Mouse (Mus musculus): ENCODE results near the gene Sh3kbp1.

Gene Sh3kbp1

DNA sequence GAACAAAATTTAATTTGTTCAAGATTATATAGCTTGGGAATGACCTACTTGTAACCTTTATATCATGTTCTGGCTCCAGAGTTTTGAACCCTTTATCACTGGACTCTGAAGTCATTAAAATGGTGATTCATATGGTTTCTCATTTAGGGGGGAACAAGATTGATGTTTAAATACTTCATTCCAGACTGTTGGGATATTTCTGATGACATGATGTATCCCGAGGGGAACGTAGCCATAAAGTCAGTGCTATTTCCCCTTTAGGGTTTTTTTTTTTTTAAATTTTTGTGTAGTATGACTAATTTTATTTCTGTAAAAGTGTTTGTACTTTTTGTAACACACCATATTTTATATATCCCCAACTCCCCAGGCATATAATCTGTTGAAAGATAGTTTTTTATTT lies 212.7 kb downstream of the Sh3kbp1 start:
- DNase-seq: no peak

DNA sequence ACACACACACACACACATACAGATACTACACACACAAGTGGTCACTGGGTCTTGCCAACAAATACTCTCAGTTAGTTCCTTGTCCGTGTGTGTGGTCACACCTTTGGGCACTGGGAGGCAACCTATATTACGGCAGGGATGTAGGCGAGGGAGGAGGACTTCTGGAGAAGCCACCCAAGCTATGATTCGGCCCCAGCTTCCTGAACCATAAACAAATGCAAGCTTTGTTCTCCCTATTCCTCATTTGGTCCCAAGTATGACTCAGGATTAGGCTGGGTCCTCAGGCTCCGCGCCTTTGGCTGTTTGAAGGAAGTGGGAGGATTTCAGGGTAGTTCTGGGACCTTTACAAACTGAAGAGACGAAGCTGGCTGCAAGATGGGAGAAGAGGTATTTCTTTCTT lies 213.2 kb downstream of the Sh3kbp1 start:
- DNase-seq: no peak

GRCm38 (mm10) chrX:159850722-159851121 lies 223.7 kb downstream of the Sh3kbp1 start:
- DNase-seq: no peak

GRCm38 (mm10) chrX:159856866-159857265 lies 229.8 kb downstream of the Sh3kbp1 start:
- no peak for DNase-seq

DNA sequence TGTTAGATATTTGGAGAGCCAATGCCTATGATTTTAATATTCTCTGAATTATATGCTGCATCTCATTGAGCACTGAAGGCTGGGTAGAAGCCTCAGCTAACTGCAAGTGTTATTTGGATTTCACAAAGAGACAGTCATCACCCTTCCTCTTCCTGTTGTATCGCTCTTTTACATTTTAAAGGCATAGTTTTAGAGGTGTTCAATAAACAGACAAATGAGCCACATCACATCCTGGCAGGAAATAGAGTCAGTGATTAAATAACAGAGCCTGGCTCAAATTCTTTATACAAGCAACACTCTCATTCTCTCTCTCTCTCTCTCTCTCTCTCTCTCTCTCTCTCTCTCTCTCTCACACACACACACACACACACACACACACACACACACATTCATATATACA lies 231.1 kb downstream of the Sh3kbp1 start:
- DNase-seq: no peak

DNA sequence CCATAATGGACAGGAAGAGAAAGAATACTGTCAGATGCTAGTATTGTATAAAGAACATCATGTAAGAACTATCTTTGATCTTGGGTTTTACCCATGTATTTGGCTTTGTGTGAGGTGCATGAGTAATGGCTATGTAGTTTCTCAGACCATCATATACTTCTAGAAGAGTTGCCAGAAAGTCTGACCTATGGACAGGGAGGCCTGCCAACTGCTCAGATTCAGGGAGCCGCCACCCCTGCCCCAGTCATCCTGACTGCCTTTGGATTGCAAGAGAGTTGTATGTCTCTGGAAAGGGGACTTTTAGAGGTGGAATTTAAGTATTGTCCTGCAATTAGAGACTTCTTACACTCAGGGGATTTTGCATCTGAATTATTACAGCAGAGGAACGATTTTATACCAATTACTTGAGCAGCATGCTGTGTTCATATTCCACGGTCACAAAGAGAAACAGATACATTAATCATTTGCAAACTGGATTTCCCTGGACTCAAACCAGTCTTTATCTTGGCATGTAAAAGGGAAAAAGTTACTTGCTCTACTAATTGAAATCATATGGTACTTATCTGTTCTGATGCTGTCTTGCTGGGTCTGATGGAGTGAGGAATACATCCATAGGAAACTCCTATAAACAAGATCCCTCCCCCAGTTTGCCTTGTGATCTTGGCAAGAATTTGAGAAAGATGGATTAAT lies 233.9 kb downstream of the Sh3kbp1 start:
- DNase-seq: no peak

GRCm38 (mm10) chrX:159867660-159868059 lies 240.6 kb downstream of the Sh3kbp1 start:
- no peak for DNase-seq

DNA sequence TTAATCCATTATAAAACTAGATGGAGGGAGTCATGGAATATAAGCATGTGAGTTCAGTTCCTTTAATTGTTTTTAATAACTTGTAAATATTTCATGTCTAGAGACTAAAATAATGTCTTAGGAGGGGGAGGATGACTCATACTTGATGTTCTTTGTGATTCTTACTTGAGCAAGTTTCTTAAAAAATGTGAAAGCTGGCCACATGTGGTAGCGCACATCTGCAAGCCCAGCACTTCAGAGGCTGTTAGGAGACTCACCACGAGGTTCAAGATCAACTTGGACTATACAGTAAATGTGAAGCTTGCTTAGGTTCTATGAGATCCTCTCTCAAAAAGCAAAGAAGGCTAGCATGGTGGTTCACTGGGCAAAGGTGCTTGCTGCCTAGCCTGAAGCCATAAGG lies 245.4 kb downstream of the Sh3kbp1 start:
- no peak for DNase-seq

DNA sequence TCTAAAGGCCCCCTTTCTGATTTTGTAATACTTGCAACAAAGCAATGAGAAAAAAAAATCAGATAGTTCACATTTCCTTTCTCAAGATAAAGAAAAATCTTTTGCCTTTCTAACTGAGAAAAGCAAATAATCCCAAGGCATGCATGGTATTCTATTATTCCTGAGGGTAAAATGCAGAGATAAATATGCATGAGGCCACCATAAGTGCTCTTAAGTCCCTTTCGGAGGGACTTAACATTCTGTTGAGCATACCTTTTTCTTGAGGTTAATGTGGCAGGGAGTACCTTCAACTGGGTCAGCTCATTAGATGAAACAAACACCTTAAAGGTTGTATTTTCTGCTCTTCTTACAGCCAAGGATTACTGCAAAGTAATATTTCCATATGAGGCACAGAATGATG lies 250.7 kb downstream of the Sh3kbp1 start:
- DNase-seq: no peak

DNA sequence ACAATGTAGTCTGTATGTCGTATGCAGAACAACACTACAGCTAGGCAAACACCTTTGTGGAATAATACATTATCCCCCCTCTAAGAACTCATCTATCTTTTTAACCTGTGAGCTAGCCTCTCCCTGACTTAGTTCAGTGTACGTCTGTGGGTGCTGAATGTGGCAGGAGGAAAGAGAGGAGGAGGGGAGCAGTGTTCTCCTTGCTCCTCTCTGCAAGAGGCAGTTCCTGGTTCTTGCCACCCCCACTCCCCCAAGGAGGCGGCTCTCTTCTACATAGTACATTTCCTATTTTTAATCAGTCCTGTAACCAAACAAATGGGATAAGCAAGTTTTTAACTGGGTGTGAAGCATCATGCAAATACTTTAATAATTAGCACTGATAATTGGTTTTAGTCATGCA lies 252.4 kb downstream of the Sh3kbp1 start:
- no peak for DNase-seq

DNA sequence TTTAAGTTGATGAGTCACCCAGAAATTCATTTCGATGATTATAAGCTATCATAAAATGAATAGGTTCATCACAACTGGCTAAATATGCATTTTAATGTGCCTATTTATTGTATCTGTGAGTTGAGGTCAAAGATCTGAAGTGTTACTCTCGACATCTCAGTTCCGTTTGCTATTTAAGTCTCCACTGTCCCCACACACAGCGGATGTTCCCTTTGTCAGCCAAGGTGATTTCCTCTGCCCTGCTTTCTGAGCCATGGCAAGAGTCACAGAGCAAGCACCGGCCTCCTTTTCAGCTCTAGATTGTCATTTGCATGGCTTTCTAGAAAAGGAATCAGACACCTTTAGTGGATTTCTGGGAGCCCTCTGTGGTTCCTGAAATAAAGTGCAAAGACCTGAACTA lies 254.5 kb downstream of the Sh3kbp1 start:
- no peak for DNase-seq

GRCm38 (mm10) chrX:159896536-159896935 lies 269.5 kb downstream of the Sh3kbp1 start:
- no peak for DNase-seq

DNA sequence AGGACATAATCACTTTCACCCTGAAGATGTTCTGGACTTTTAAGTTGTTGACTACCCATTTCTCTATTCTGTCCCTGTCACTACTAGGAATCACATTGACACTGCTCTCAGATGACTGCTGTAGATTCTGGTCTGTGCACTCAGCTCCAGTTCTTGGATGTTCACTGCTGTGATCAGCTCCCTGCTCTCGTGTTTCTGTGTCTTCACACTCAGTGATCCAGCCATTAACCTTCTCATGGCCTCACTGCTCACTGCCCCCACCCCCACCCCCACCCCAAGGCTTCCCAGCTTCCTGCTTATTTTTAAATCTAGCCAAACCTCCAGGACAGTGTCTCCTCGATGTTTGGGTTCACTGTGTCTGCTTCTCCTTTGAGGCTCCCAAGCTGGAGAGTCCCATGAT lies 271.0 kb downstream of the Sh3kbp1 start:
- no peak for DNase-seq

DNA sequence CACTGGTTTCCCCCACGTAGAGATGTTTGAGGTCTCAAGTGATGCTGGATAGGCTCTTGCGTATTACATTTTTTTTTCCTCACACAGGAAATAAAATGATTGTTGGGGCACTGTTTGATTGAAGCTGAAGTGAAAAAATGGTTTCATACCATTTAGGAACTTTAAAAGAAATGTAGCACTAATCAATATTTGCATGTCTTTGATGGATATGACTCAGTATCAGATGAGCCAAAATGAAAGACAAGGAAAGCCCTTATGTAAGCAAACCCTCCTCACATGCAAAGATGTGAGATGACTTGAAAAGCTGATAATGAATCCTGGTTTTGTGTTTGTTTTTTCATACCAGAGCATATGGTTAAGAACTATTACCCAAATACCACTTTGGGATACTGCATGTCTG lies 272.0 kb downstream of the Sh3kbp1 start:
- no peak for DNase-seq

DNA sequence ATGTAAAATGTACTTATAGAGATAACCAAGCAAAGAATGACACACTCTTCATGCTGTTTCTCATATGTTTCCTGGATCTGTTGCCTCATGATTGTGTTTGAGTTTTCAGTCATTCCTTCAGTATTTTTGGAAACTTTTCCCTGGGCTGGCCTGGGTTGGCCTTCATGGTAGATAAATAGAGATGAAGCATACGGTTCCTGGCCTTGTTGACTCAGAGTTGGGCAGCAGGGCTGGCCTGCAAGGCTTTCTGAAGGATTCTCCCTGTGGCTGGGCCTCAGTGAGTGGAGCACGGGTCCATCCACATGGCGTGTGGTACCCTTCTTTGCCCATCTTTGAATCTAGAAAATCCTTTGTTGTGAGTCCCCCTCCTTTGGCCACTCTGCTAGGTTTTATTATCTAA lies 276.3 kb downstream of the Sh3kbp1 start:
- no peak for DNase-seq

DNA sequence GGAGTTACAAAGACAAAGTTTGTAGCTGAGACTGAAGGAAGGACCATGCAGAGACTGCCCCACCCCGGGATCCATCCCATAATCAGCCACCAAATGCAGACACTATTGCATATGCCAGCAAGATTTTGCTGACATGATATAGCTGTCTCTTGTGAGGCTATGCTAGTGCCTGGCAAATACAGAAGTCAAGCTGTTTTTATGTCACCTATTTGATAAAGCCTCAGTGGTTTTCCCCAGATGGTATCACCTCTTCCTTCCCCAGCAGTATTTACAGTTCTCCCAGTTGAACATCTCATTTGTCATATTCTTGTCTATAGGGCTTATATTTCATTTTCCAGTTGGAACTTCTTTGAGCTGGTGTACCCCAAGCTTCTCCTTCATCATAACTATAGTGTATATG lies 280.6 kb downstream of the Sh3kbp1 start:
- DNase-seq: no peak

GRCm38 (mm10) chrX:159909446-159910277 lies 282.6 kb downstream of the Sh3kbp1 start:
- no peak for DNase-seq

- DNase-seq: peak; percentile 14
These were observed 283.5 kb downstream of the Sh3kbp1 start for GRCm38 (mm10) chrX:159910600-159910999.

GRCm38 (mm10) chrX:159911613-159912012 lies 284.5 kb downstream of the Sh3kbp1 start:
- DNase-seq: no peak

DNA sequence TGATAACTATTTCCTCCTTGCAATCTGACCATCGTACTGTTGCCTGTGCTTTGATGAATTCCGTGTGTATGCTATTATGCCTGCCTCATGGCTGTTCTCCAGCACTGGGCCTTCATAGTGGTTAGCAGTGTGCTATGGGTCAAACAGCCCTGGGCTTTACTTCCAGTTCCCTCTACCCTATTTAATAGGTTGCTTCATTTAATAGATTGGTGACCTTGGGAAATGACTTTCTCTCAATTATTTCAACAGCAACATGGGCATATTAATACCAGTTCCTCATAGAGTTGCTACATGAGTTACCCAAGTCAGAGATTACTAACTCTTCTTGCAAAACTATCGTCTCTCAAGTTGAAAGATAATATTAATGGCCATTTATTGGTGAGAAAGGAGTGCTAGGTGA lies 285.0 kb downstream of the Sh3kbp1 start:
- no peak for DNase-seq

DNA sequence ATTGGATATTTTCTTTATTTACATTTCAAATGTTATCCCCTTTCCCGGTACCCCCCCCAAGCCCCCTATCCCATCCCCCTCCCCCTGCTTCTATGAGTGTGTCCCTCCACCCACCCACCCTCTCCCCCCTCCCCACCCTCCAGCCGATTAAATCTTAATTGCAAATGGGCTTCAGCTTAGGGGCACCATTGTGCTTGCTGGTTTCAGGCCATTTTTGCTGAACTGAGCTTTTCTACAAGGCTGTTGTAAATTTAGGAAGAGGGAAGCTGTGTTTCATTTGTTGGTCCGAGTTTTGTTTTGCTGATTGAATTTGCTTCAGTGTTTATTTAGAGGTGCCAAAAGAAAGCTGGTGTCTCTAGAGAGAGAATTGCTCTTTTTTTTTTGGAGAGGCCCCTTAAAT lies 286.4 kb downstream of the Sh3kbp1 start:
- DNase-seq: no peak

- no peak for DNase-seq
These were observed 288.1 kb downstream of the Sh3kbp1 start for GRCm38 (mm10) chrX:159915125-159915524.

DNA sequence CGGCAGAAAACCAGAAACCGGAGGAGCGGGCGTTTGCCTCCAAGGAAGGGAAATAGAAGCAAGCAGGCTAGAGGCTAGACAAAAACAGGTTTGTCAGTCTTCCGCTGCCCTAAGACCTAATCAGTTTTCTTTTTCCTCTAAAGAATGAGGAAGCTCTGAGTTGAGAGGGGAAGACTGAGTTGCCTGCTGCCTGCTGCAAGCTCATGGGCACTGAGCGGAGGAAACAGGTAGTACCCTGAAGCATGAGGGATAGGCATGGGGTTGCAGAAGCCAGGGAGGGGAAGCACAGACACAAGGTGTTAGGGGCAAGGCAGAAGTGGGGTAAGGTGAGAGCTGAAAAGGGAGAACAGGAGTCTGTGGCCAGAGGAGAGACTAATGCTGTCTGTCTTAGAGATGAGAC lies 297.7 kb downstream of the Sh3kbp1 start:
- no peak for DNase-seq

- no peak for DNase-seq
These were observed 301.1 kb downstream of the Sh3kbp1 start for GRCm38 (mm10) chrX:159928165-159928564.

DNA sequence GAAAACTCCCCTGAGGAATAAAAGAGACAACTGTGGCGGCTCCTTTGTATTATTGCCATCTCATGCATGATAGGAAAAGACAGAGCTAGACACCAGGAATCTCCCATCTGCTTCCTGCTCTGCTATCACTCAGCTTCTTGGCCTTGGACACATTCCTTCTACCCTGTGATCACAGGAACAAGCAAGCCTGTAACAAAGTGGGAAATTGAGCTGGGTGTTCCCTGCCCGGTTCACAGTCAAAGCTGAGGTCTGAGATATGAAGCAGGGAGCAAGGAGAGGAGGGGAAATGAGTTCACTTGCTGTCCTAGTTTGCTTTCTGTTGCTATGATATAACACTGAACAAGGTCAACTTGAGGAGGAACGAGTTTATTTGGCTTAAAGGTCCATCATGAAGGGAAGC lies 301.8 kb downstream of the Sh3kbp1 start:
- no peak for DNase-seq

All from lung, postnatal 14 days (tissue).